Mouse (Mus musculus) CH12F3 (cell line): ENCODE data around the gene Rnf123.

ENCODE experiments used
- in situ Hi-C: fragments of 300-500 bp; cut with MboI; formaldehyde crosslinking; loops from 2 replicates; pipeline ENCODE4 v1.14.3; 2020; ENCODE audit warnings: low sequenced_read_pairs

Gene Rnf123

GRCm38 (mm10) chr9:108063361-108063760, 19.8 kb downstream of the Rnf123 start:
- in situ Hi-C loops, result no loop called here

- in situ Hi-C loops, result no loop called here
Measured at GRCm38 (mm10) chr9:108062142-108062541, 21.0 kb downstream of the Rnf123 start.

GRCm38 (mm10) chr9:108058291-108058690, 24.9 kb downstream of the Rnf123 start:
- in situ Hi-C loops, result no loop called here

- in situ Hi-C loops, result no loop called here
Measured at GRCm38 (mm10) chr9:108057262-108057562, 25.9 kb downstream of the Rnf123 start.

- in situ Hi-C loops, result no loop called here
Measured at GRCm38 (mm10) chr9:108056361-108057261, 26.5 kb downstream of the Rnf123 start.

- in situ Hi-C loops, result no loop called here
Measured at GRCm38 (mm10) chr9:108055661-108056237, 27.4 kb downstream of the Rnf123 start.

- in situ Hi-C loops, result no loop called here
Measured at GRCm38 (mm10) chr9:108055061-108055460, 28.1 kb downstream of the Rnf123 start.

GRCm38 (mm10) chr9:108054331-108055040, 28.7 kb downstream of the Rnf123 start:
- in situ Hi-C loops, result no loop called here

- in situ Hi-C loops, result no loop called here
Measured at GRCm38 (mm10) chr9:108053665-108054225, 29.4 kb downstream of the Rnf123 start.

GRCm38 (mm10) chr9:108052885-108053664, 30.1 kb downstream of the Rnf123 start, which contains the start of gene Amigo3:
Gene Amigo3 (plus strand): TSS chr9:108053159.
- in situ Hi-C loops, result no loop called here

- in situ Hi-C loops, result no loop called here
Measured at GRCm38 (mm10) chr9:108052411-108052810, 30.7 kb downstream of the Rnf123 start.

- in situ Hi-C loops, result no loop called here
Measured at GRCm38 (mm10) chr9:108051931-108052220, 31.3 kb downstream of the Rnf123 start.

- in situ Hi-C loops, result no loop called here
Measured at GRCm38 (mm10) chr9:108051184-108051930, 31.8 kb downstream of the Rnf123 start.

- in situ Hi-C loops, result no loop called here
Measured at GRCm38 (mm10) chr9:108049561-108050251, 33.4 kb downstream of the Rnf123 start.

- in situ Hi-C loops, result no loop called here
Measured at GRCm38 (mm10) chr9:108049016-108049455, 34.1 kb downstream of the Rnf123 start, which contains the start of gene Gmppb. Gene Gmppb (plus strand): TSS chr9:108049242.

GRCm38 (mm10) chr9:108048566-108048955, 34.6 kb downstream of the Rnf123 start:
- in situ Hi-C loops, result no loop called here

- in situ Hi-C loops, result no loop called here
Measured at GRCm38 (mm10) chr9:108047601-108048565, 35.3 kb downstream of the Rnf123 start.

- in situ Hi-C loops, result no loop called here
Measured at GRCm38 (mm10) chr9:108046582-108046981, 36.6 kb downstream of the Rnf123 start.
